Mouse (Mus musculus): ENCODE measurements around the gene Aplp2.
"Not testable (repeated sequence)": the region's sequence is repeated elsewhere in the genome, so short reads cannot be mapped to it uniquely, and the experiment has no call there.

Gene Aplp2

GRCm38 (mm10) chr9:31176379-31177130, 35.1 kb downstream of the Aplp2 start:
- peak; percentile 64 for DNase-seq

- no peak for DNase-seq
These were observed 35.6 kb downstream of the Aplp2 start for GRCm38 (mm10) chr9:31175978-31176377.

- DNase-seq = no peak
These were observed 36.3 kb downstream of the Aplp2 start for GRCm38 (mm10) chr9:31175346-31175745.

DNA sequence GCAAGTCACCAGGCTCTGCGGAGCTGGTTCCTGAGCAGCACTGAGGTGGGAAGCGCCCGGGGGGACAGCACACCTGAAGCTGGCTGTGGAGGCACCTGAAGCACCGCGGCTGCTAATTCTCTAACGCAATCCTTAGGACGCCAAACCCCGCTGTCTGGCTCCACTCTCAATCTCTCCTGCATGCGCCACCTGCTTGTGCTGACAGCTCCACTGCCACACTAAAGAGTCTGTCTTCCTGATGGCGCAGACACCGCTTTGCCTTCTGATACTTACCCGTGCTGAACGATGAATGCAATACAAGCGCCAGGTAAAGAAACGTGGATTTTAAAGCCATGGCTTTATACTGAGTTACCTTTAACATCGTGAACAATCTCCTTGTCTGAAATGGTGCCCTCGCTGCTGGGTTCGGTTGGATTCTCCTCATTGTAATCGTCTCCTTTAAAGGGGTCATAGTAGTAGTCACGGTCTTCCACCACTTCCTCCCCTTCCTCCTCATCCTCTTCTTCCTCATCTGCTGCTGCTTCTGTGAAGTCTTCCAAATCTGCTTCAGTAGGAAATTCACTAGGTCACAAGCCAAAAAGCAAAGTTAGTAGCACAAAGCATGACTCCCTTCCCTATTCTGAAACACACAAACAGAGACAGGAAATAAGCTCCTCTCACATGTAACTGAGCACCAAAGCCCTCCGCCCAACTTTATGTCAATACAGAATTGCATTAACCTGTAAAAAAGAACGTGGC, 43.1 kb downstream of the Aplp2 start:
- no peak for DNase-seq

GRCm38 (mm10) chr9:31167305-31167704, 44.3 kb downstream of the Aplp2 start:
- DNase-seq = no peak

DNA sequence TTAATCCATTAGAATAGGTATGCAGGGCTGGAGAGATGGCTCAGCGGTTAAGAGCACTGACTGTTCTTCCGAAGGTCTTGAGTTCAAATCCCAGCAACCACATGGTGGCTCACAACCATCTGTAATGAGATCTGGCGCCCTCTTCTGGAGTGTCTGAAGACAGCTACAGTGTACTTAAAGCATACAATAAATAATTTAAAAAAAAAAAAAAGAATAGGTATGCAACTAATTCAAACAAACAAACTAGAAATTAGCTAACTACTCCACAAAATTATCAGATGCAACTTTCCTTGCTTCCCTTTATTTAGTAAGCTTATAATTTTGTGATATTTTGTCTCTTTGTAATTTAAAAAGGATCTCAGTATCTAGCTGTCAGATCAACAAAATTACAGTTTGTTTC, 46.1 kb downstream of the Aplp2 start:
- not testable (repeated sequence) for DNase-seq

DNA sequence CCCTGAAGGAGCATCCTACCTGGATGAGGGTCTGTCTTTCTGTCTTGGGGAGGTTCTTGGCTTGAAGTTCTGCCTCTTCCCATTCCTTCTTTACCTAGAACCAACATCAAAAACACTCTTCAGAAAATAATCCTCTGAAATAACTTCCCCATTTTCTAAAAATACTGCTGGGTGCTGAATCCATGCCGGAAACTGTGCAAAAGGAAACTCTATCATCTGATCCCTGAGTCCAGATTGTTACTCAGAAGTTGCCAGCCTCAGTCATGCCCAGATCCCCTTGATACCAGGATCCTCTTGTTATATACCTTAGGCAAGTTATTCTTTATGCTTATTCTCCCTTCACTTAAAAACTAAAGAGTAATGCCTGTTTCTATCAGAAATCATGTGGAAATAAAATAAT, 48.3 kb downstream of the Aplp2 start:
- DNase-seq = no peak

DNA sequence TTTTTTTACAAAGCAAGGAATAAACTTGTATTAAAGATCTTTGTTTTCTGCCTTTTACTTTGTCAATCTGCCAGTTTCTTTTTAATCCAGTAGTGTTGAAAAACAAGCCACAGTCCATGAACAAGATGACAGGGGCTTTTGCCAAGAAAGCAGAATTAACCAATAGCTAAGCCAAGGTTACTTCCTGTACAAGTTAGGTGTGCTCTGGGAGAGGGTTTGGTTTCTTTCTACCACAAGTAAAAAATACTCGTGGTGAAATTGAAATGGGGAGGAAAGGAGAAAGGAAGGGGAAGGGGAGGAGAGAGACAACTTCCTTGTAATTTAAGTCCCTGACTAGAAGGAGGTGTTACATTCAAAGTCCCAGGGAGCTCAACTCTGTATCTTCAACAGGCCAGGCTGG, 48.7 kb downstream of the Aplp2 start:
- no peak for DNase-seq

GRCm38 (mm10) chr9:31159910-31160309, 51.7 kb downstream of the Aplp2 start:
- peak; percentile 40 for DNase-seq

DNA sequence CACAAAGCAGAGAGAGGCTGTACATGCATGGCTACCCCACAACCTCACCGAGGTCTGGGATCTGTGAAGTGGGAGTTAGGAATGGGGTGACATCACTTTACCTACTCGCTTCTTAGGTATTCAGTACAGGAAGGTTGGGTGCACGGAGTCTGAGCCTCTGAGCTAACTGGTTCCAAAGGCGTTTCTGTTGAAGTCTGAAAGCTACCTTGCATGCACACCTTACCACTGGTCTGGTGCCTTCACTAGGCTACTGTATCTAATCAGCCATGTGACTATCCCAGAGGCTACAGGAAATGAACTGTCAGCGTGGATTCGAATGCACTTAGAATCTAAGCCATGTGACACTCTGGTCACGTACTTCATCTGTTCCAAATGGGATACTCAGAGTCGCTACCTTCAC, 55.0 kb downstream of the Aplp2 start:
- no peak for DNase-seq

DNA sequence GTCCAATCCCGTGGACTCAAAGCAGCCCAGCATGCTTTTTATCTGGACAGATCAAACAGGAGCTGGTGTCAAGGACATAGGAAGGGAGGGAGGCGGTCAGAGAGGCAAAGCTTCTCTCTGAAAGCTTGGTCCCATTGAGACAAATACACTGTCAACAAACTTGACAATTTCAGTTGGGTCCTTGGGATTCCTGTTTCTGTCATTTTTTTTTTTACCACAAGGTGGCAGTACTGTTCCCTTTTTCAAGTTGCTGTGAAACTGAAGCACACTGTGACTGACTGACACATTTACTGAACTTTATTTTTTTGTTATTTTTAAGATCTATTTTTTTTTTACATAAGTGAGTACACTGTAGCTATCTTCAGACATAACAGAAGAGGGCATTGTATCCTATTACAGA, 60.6 kb downstream of the Aplp2 start:
- peak; percentile 36 for DNase-seq

DNA sequence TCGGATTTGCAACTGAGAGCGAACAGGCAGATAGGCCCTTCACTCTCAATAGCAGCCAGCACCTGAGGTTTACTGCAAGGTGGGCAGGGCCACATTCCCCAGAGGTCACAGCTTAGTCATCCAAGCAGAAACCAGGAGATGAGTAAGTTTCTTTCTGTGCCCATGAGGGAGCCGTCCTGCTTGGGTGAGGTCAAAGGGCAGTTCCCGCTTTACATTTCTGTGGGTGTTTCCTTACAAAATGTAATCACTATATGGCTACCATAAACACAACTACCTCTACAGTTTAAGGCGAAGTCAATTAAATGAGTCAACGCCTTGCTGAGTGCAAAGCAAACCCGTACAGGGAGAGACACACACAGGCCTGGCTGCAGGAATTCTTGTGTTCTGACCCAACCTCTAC, 63.5 kb downstream of the Aplp2 start:
- DNase-seq = no peak

GRCm38 (mm10) chr9:31145272-31145925, 66.2 kb downstream of the Aplp2 start:
- DNase-seq = peak; percentile 53

DNA sequence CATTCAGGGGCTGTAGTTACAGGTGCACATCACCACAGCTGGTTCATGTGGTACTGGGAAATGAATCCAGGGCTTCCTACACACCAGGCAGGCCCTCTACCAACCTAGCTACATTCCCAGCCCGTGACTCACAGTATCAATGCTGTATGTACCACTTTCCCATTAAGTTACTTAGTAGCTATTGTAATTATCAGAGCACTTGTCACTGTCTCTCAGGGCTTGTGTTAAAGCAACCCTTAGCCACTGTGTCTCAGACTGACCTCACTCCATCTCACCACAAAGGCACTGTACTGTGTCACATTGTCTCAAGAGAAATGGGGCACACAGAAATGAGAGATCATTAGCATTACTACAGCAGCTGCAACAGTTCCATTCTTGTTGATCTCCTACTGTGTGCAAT, 68.7 kb downstream of the Aplp2 start:
- DNase-seq = no peak

- no peak for DNase-seq
These were observed 78.5 kb downstream of the Aplp2 start for GRCm38 (mm10) chr9:31133131-31133530.

GRCm38 (mm10) chr9:31131205-31131968, 80.2 kb downstream of the Aplp2 start, which contains the start of gene St14:
Gene St14 (minus strand): TSS chr9:31131853.
- DNase-seq = peak; percentile 79

- no peak for DNase-seq
These were observed 81.0 kb downstream of the Aplp2 start for GRCm38 (mm10) chr9:31130357-31131204.

DNA sequence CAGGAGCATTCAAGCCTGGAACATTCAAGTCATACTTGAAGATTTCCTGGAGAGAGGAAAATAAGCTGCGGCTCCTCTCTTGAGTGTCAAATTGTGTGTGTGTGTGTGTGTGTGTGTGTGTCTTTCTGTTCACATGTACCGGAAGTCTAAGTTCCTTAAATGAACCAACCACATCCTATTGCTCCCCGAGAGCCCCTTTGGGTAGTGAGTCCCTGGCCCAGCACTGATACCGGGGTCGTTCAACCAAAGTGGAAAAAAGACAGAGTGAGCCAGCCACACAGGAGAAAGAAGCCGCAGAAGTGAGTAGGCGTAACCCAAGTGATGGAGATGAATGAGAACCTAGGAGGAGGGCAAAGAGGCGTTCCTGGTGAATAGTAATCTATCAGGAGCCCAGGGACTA, 81.7 kb downstream of the Aplp2 start:
- no peak for DNase-seq

DNA sequence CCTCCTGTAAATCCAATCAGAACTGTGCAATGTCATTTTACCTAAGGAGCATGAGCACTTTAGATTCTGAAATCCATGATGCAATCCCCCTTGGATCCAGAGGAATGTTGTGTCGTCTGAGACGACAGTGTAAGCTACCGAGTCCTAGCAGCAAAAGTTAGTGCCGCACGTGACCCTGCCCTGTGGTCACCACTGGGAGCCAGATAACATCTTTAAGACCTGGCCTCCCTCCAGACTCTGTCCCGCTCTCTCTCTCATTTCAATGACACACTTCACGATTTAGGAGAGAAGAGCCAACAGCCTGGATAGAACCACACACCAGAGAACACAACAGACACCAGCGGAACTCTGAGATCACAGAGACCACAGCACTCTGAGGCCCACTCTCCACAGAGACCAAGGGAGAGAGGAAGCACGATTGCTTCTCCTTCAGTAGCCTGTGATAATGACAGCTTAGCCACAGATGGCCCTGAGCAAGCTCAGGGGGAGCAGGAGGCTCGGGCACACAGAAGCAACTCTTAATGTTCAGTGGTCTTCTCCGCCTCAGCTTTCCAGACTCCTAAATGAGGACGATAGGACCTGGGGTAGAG, 83.6 kb downstream of the Aplp2 start:
- DNase-seq = peak; percentile 51

DNA sequence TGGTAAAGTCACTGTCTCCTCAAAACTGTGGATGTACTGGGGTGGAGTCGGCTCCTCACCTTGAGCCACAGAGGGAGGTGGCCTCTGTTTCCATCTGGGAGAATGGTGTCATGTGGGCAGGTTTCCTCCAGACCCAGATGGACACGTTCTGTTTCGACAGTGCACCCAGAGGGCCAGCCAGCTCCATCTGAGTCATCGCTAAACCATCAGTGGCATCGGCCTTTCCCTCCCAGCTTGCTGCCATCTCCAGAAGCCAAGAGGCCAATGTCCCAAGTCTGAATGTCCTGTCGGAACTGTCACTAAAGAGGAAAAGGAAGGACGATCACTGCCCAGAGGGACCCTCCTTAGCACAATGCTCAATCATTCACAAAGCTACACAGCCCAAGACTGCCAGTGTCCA, 85.5 kb downstream of the Aplp2 start:
- no peak for DNase-seq

DNA sequence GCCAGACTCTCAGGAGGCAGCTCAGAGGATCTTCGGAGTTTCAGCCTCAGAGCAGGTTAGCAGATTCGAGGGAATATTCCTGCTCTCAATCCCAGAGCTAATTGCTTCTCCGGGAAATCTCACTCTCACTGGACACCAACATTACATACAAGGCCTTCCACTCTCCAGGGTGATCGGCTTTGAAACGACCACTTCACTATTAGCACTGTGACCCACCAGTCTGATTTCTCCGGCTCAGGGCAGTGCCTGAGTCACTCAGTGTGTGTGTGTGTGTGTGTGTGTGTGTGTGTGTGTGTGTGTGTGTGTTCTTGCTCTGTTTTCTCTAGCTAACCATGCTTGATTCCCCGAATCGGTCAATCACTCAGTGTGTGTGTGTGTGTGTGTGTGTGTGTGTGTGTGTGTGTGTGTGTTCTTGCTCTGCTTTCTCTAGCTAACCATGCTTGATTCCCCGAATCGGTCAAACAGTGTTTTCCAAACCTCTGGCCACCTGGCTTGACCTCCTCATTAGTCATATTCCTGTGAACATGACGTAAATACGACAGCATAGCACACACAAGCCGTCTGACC, 89.1 kb downstream of the Aplp2 start:
- no peak for DNase-seq

Data from kidney, adult 9 months (tissue).